Mouse (Mus musculus): ENCODE measurements around the gene Rpl19. TPM values are rescaled to one million over a fixed set of nuclear protein-coding genes. Genes with fewer than 3 reads are reported as not detected.
A peak's percentile ranks its signal among the peaks of the same experiment; 100 is the strongest.

The Rpl19 gene
- polyA plus RNA-seq, 1 experiment from 2014 or later = 568 TPM

DNA sequence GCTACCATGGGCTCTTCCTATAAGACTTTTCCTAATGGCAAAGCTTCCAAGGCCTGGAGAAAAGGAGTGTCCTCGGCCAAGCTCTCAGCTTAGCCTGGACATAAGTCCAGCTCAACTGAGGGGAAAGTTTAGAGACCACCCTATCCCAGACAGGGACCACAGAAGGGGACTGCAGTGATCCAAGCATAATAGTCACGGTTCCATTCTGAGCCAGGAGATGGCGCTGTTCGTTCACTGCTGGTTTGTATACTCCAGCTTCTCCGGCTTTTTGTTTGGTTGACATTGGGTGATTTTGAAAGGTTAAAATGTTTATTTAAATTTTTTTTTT is 4.9 kb downstream of the Rpl19 start:
- Histone ChIP-seq H3K4me2 (ENCODE audit: low read depth, low read length) (no peak overlapping the region), H3K9ac (replicated peaks) (no peak overlapping the region), H3K4me1 (ENCODE audit: insufficient read depth) (peaks cover 2% of the 10 kb centered on the region; the same call in 1 of the 2 replicates), H3K9me3 (ENCODE audit: low read length) (no peaks in the 10 kb centered on the region), H3K36me3 (replicated peaks; ENCODE audit: insufficient read depth, low read length) (peaks cover 33% of the 10 kb centered on the region), H3K27me3 (ENCODE audit: insufficient read depth, low read length) (peaks cover 11% of the 10 kb centered on the region), H3K4me3 (ENCODE audit: low read depth, low read length) (no peak overlapping the region), H3K27ac (ENCODE audit: low read depth) (no peak overlapping the region)
- 9% methylated on average over 5 of the region's 5 CpGs for WGBS (ENCODE audit: insufficient replicate concordance)
- no peak for TF ChIP-seq EP300 (IDR thresholded peaks at IDR 0.05; ENCODE audit: low read depth)
- TF ChIP-seq CTCF (IDR thresholded peaks at IDR 0.05; ENCODE audit: low read depth) = peak; percentile 89
- no peak for ATAC-seq
- DNase-seq = peak; percentile 84

DNA sequence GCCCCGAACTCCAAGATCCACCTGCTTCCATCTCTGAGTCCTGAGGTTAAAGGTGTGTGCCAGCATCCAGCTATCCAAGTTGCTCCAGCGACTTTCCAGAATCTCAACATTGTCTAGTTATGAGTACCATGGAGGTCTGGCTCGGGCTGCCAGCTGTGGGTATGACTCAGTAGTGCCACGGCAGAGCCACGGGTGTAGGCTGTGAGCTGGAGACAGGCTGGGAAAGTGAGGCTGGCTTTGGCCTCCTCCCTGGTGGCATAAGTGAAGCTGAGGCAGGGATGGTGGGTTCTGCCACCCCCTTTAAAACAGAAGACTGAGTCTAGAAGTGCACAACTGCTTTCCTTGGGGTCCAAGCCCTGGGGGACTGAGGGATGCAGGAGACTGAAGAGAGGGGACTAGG is 7.6 kb downstream of the Rpl19 start:
- H3K27ac ChIP-seq (ENCODE audit: low read depth) = no peak overlapping the region
- WGBS (ENCODE audit: insufficient replicate concordance) = 77% methylated on average over 5 of the region's 5 CpGs
- TF ChIP-seq EP300 (IDR thresholded peaks at IDR 0.05; ENCODE audit: low read depth) (no peak), CTCF (IDR thresholded peaks at IDR 0.05; ENCODE audit: low read depth) (no peak)
- no peak overlapping the region for H3K9ac ChIP-seq (replicated peaks)
- peaks cover 15% of the 10 kb centered on the region for H3K27me3 ChIP-seq (ENCODE audit: insufficient read depth, low read length)
- H3K9me3 ChIP-seq (ENCODE audit: low read length) = no peaks in the 10 kb centered on the region
- H3K4me1 ChIP-seq (ENCODE audit: insufficient read depth) = peaks cover 2% of the 10 kb centered on the region; the same call in 1 of the 2 replicates
- no peak overlapping the region for H3K4me3 ChIP-seq (ENCODE audit: low read depth, low read length)
- no peak overlapping the region for H3K4me2 ChIP-seq (ENCODE audit: low read depth, low read length)
- ATAC-seq = no peak
- DNase-seq = no peak
- H3K36me3 ChIP-seq (replicated peaks; ENCODE audit: insufficient read depth, low read length) = peaks cover 22% of the 10 kb centered on the region

DNA sequence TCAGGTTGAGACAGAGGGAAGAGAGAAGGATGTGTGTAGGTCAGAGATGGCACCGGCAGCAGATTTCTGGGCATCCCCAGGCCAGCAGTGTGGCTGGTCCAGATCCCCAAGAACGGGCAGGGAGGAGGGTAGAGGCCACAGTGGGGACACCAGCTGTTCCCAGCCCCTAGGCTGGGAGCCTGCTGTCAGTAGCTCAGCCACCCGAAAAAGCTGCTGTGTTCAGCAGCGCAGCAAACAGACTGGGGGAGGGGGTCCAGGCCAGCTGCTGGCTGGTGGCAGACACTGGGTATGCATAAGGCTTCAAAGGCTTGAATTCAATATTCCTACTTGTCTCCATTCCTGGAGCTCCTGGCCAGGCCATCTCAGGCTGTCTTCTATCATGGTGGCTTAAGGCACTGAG is 8.3 kb downstream of the Rpl19 start:
- Histone ChIP-seq H3K4me3 (ENCODE audit: low read depth, low read length) (no peak overlapping the region), H3K9me3 (ENCODE audit: low read length) (no peaks in the 10 kb centered on the region), H3K4me1 (ENCODE audit: insufficient read depth) (peaks cover 2% of the 10 kb centered on the region; the same call in 1 of the 2 replicates), H3K9ac (replicated peaks) (no peak overlapping the region), H3K36me3 (replicated peaks; ENCODE audit: insufficient read depth, low read length) (peaks cover 15% of the 10 kb centered on the region), H3K27ac (ENCODE audit: low read depth) (no peak overlapping the region), H3K4me2 (ENCODE audit: low read depth, low read length) (no peak overlapping the region), H3K27me3 (ENCODE audit: insufficient read depth, low read length) (peaks cover 15% of the 10 kb centered on the region)
- no peak for ATAC-seq
- TF ChIP-seq CTCF (IDR thresholded peaks at IDR 0.05; ENCODE audit: low read depth) (no peak), EP300 (IDR thresholded peaks at IDR 0.05; ENCODE audit: low read depth) (no peak)
- WGBS (ENCODE audit: insufficient replicate concordance) = 58% methylated on average over 4 of the region's 4 CpGs
- DNase-seq = no peak

DNA sequence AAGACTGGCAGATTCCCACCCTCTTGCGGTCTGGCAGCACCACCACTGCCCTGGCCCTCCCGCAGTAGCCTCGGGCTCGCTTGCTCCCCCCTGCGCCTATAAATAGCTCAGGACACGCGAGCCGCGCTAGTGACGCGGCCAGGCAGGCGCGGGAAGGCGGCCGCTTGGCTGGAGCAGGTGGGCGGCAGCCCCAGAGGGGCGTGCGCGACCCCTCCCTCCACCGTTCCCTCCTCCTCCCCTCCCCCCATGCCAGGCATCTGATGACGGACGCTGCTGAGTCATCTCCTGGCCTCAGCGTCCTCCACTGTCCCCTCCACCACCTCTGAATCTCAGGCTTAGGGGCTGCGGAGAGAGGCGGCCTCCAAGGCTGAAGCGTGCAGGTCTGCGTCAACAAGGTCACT is 9.5 kb downstream of the Rpl19 start:
- no peak for TF ChIP-seq CTCF (IDR thresholded peaks at IDR 0.05; ENCODE audit: low read depth)
- no peak for TF ChIP-seq EP300 (IDR thresholded peaks at IDR 0.05; ENCODE audit: low read depth)
- DNase-seq (no peak), ATAC-seq (no peak)
- H3K9ac ChIP-seq (replicated peaks) = no peak overlapping the region
- H3K4me1 ChIP-seq (ENCODE audit: insufficient read depth) = peaks cover 2% of the 10 kb centered on the region; the same call in 1 of the 2 replicates
- H3K4me3 ChIP-seq (ENCODE audit: low read depth, low read length) = peak overlapping the region; percentile 14; the same call in 1 of the 2 replicates
- peak overlapping the region; percentile 53; the same call in 1 of the 2 replicates for H3K4me2 ChIP-seq (ENCODE audit: low read depth, low read length)
- H3K36me3 ChIP-seq (replicated peaks; ENCODE audit: insufficient read depth, low read length) = peaks cover 4% of the 10 kb centered on the region; the same call in 1 of the 2 replicates
- H3K27ac ChIP-seq (ENCODE audit: low read depth) = no peak overlapping the region
- 1% methylated on average over 26 of the region's 27 CpGs for WGBS (ENCODE audit: insufficient replicate concordance)
- no peaks in the 10 kb centered on the region for H3K9me3 ChIP-seq (ENCODE audit: low read length)
- peaks cover 15% of the 10 kb centered on the region for H3K27me3 ChIP-seq (ENCODE audit: insufficient read depth, low read length)

DNA sequence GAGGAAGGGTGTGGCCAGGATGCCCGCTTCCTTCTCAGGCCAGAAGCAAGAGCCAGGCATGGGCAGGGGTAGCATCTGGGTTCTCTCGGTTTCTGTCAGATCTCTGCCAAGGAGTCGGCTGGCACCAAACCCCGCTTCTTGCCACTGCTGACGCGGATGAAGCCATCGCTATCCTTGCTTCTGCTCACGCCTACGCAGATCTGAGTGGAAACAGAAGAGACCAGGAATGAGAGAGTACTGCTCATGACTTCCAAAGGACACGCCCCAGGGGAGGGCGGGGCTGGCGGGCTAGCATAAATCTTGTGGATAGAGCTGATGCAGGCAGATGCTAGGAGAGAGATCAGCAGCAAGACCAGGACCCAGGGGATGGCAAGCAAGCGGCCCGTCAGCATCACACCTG is 11.4 kb downstream of the Rpl19 start:
- 64% methylated on average over 14 of the region's 14 CpGs for WGBS (ENCODE audit: insufficient replicate concordance)

DNA sequence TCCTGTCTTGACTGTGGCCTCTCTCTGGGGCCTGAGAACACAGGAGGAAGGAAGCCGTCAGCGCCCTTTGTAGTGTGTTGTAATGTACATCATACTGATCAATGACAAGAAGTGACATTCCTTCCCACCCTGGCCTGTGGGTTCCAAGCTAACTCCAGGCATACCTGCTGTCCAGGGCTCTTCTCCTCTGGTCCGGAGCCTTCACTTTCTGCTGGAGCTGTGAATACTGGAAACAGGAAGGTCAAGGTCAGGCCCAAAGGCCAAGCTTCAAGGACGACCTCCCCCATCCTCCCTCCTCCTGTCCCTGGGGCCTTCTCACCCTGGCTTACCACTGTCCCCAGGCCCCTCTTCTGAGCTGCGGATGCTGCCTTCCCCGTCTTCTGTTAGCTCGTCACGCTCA is 14.5 kb downstream of the Rpl19 start:
- WGBS (ENCODE audit: insufficient replicate concordance) = 67% methylated on average over 8 of the region's 8 CpGs
- no peak overlapping the region for H3K27ac ChIP-seq (ENCODE audit: low read depth)
- no peak for TF ChIP-seq CTCF (IDR thresholded peaks at IDR 0.05; ENCODE audit: low read depth)
- TF ChIP-seq EP300 (IDR thresholded peaks at IDR 0.05; ENCODE audit: low read depth) = no peak

More for the DNA sequence above, 11.4 kb downstream of the Rpl19 start:
- no peak overlapping the region for H3K9ac ChIP-seq (replicated peaks)
- H3K27ac ChIP-seq (ENCODE audit: low read depth) = no peak overlapping the region
- peaks cover 2% of the 10 kb centered on the region; the same call in 1 of the 2 replicates for H3K4me1 ChIP-seq (ENCODE audit: insufficient read depth)
- H3K9me3 ChIP-seq (ENCODE audit: low read length) = no peaks in the 10 kb centered on the region
- H3K4me2 ChIP-seq (ENCODE audit: low read depth, low read length) = no peak overlapping the region
- H3K36me3 ChIP-seq (replicated peaks; ENCODE audit: insufficient read depth, low read length) = no peaks in the 10 kb centered on the region
- H3K27me3 ChIP-seq (ENCODE audit: insufficient read depth, low read length) = peaks cover 15% of the 10 kb centered on the region
- H3K4me3 ChIP-seq (ENCODE audit: low read depth, low read length) = no peak overlapping the region
- TF ChIP-seq EP300 (IDR thresholded peaks at IDR 0.05; ENCODE audit: low read depth) (no peak), CTCF (IDR thresholded peaks at IDR 0.05; ENCODE audit: low read depth) (no peak)
- ATAC-seq (no peak), DNase-seq (no peak)

DNA sequence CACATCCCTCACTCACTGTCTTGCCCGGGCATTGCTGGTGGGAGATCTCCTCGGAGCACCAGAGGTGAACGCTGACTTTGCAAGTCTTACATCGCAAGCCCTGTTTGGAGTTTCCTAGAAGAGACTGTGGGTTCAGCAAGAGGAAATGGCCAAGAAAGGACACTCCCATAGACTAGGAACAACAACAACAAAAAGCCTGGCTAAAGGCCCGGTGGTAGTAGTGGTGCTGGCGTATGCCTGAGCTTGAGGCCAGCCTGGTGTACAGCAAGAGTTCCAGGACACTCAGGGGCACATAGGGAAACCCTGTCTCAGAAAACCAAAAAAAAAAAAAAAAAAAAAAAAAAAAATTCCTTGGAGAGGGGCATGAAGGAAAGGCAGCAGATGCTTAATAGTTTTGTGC is 16.2 kb downstream of the Rpl19 start:
- TF ChIP-seq EP300 (IDR thresholded peaks at IDR 0.05; ENCODE audit: low read depth) (no peak), CTCF (IDR thresholded peaks at IDR 0.05; ENCODE audit: low read depth) (no peak)
- H3K27me3 ChIP-seq (ENCODE audit: insufficient read depth, low read length) = no peaks in the 10 kb centered on the region
- H3K4me2 ChIP-seq (ENCODE audit: low read depth, low read length) = no peak overlapping the region
- 64% methylated on average over 6 of the region's 6 CpGs for WGBS (ENCODE audit: insufficient replicate concordance)
- H3K4me1 ChIP-seq (ENCODE audit: insufficient read depth) = no peaks in the 10 kb centered on the region
- DNase-seq (no peak), ATAC-seq (no peak)
- no peaks in the 10 kb centered on the region for H3K9me3 ChIP-seq (ENCODE audit: low read length)
- H3K27ac ChIP-seq (ENCODE audit: low read depth) = no peak overlapping the region
- no peaks in the 10 kb centered on the region for H3K36me3 ChIP-seq (replicated peaks; ENCODE audit: insufficient read depth, low read length)
- no peak overlapping the region for H3K9ac ChIP-seq (replicated peaks)
- H3K4me3 ChIP-seq (ENCODE audit: low read depth, low read length) = no peak overlapping the region

More for the DNA sequence above, 14.5 kb downstream of the Rpl19 start:
- Histone ChIP-seq H3K9me3 (ENCODE audit: low read length) (no peaks in the 10 kb centered on the region), H3K4me2 (ENCODE audit: low read depth, low read length) (no peak overlapping the region), H3K9ac (replicated peaks) (0 out of 2 replicates have a peak overlapping the region, but pooled peaks have one; percentile 12), H3K4me3 (ENCODE audit: low read depth, low read length) (no peak overlapping the region), H3K27me3 (ENCODE audit: insufficient read depth, low read length) (peaks cover 9% of the 10 kb centered on the region), H3K4me1 (ENCODE audit: insufficient read depth) (peaks cover under 1% of the 10 kb centered on the region; the same call in 1 of the 2 replicates), H3K36me3 (replicated peaks; ENCODE audit: insufficient read depth, low read length) (no peaks in the 10 kb centered on the region)
- ATAC-seq = no peak
- no peak for DNase-seq

All from liver, postnatal 0 days (tissue).